Mouse (Mus musculus) cerebellum, adult 9-10 months (tissue): Measurements from ENCODE around the gene Chchd3.

Source experiments
- DNase-seq: peaks from one replicate; pipeline ENCODE4 v3.0.0; 2022

Gene Chchd3

DNA sequence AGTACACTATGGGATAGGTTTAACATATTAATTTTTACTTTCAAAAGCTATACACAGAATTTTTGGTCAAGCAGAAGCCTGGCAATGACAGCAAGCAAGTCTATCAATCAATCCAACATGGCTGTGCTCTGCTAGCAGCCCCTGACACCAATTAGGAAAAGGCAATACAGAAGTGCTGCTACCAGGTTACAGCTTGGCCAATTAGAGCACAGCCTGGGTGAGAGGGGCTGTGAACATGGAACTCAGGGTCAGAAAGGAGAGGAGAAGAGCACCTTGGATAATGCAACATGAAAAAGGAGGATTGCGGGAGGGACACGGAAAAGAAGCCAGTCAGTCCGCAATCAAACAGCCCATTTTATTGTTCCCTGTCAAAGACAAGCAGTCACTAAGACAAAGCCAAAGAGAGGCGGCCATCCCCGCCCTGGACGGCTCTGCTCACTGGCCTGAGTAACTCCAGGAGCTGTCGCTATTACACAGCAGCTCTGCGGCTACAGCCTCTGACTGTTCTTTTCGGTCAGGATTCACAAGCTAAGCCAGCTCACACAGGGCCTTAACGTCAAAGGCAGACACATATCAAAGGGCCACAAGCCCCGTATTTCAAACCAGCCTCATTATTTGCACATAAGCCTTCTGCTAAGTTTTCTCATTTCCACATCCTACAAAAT is 128.8 kb downstream of the Chchd3 start:
- DNase-seq, result no peak

DNA sequence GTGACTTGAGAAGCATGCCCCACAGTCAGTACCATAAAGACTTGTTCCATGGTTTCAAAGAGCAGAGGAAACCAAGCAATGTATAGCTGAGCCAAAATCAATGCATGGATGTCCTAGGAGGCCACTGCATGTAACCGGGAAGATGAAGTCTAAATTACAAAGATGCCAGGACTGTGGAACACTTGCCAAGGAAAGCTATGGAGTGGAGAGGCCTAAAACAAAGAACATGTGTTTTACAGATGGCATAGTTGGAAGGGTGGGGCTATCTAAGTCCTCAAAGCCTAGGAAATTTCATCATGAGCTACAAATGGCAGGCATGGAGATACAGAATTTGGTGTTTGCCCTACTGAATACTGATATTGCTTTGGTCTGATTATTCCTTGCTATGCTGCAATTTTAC is 137.7 kb downstream of the Chchd3 start:
- no peak for DNase-seq

DNA sequence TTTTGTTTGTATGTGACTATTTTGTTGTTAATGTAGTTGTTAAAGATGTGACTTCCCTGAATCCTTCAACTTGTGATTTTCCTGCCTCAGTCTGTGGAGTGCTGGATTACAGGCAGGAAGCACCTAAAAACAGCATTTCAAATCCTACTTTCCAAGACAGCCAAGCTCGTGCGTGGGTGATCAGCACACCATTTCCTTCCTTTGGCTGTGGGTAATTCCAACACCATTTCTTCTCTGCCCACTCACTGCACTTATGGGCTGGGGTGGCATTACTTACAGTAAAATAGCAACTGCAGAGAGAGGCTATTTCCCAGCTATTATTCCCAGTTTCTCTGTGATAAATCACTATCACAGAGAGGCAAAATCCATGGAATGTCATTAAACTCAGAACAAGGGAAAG is 140.0 kb downstream of the Chchd3 start:
- no peak for DNase-seq

DNA sequence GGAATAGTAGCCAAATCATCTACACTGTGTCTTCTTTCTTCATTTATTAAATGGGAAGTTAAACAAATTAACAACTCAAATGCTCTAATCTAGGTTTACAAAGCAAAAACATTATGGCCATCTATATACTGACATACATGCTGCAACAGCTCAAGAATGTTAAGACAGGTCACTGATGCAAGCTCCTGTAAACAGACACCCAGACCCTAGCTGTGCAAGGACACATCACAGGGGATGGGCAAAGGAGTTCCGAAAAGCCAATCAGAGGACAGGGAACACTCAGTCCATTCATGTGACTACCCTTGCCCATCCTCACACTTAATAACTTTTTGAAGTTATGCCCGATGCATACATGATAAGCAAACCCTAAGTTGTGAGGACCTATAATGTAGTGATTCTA is 149.4 kb downstream of the Chchd3 start:
- no peak for DNase-seq

DNA sequence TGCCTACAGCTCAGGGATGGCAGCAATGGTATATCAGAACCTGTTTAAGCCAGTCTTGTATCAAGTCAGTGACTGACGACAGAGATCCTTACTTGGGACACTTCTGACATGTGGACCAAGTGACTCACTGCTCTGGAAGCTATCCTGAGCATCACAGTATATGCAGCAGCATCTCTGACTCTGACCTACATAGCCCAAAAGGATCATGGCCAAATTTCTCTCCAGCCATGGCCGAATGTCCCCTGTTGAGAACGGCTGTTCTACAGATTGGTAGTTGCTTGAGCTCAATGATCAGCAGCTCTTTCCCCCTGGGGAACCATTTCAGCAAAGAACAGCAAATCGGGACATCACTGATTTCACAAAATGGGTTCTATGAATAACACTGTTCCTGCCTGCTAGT is 161.0 kb downstream of the Chchd3 start:
- DNase-seq, result peak; percentile 81

DNA sequence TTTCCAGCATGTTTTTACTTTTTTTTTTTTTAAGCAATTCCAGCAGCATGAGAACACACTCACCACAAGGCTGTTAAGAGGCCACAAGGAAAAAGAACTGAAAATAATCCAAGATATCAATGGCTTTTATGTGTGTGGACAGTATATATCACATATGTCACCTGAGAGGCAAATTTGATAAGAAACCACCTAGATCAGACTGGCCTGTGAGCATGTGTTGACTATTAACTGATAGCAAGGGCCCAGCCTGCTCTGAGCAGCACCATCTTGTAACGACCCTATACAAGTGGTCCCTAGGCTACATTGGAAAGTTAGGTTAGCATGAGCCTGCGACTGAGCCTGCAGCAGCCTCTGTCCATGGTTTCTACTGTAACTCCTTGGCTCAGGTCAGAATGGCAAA is 166.0 kb downstream of the Chchd3 start:
- no peak for DNase-seq

DNA sequence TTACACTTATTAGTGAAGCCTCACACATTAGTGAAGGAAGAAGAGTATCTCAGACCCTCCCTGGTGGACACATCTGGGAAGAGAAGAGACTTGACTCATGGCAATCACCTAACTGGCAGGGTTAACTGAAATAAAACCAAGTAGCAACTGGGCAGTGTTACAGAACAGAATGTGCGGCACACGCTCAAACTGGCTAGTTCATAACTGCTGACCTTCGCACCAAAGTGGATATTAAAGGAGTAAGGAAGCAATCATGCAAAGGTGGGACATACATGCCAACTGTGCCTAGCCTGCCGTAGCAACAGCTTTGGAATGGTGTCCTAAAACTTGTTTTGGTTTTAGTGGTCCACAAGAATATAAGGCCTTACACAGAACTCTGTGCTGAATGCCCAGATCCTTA is 169.3 kb downstream of the Chchd3 start:
- DNase-seq, result no peak

DNA sequence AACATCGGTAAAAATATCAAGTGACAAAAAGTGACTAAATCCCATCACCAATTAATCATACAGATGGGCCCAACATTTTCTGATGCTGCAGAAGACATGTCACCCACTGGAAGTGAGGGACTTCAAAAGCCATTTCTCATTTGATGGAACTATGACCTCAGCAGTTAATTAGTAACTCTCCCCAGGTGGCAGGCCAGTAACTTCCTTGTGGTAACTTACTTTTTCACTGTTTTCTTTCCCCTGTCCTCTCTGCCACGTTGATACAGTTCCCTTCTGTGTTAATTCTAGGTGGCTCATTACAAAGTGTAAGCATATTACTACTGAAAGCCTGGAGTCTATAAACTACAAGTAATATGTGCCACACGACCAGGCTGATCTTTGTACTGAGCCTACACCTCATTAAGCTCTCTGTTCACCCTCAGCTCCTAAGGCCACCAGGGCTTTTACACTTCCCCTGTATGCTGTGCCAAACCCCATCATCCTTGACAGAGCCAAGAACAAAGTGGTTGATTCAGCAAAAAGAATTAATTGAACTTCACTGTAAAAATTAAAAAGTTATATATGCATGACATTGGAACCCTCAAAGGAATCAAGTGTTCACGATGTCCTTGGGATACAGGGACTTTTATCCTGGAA is 171.0 kb downstream of the Chchd3 start:
- DNase-seq, result no peak

DNA sequence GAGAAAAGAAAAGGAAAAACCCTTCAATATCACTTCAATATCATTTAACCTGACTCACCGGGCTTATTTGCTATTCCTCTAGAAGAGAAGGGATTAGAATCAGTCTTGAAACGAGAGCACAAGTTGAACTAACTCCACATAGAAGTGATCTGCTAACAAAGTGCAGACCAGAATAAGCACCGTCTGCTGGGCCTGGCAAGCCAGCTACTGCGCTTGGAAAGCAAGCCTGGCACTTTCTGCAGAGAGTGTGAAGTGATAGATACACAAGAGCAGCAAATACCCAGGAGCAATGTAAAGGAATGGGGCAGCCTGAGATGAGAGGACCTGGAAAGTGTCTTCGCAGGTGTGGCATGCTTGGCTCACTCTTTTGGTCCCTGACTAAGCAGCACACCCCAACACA is 181.5 kb downstream of the Chchd3 start:
- DNase-seq, result no peak

DNA sequence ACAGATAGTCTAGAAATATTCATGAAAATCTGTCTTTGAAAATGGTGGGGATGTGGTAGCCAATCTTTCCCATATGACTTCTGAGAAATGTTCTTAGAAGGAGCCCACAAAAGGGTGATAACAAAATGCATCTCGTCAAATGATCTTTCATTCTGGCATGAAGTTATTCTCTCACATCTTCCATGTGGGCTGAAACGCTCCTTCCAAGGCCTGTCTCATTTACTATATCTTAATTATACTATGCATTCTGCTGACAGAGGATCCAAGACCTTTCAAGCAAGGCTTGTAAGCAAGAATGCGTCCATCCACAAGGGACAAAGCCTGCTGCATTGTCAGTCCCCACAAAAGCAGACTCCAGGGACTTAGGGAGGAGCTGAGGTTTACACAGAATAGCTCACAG is 185.9 kb downstream of the Chchd3 start:
- no peak for DNase-seq

DNA sequence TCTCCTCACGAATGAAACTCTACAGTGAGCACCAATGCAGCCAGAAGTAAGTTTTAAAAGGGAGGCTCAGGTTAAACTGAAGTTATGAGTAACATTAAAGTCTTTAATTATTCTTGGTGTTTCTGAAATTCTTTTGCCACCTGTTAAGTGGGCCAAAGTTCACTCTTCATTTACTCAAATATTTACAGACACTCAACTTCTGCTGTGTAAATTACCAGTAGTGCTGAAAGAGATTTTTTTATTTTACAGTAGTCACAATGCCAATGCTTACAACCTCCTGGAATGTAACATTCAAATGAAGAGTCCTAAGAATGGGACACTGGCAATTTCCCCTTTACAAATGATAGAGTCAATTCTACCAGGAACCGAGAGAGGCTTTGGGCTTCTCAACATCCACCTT is 187.3 kb downstream of the Chchd3 start:
- DNase-seq, result no peak

DNA sequence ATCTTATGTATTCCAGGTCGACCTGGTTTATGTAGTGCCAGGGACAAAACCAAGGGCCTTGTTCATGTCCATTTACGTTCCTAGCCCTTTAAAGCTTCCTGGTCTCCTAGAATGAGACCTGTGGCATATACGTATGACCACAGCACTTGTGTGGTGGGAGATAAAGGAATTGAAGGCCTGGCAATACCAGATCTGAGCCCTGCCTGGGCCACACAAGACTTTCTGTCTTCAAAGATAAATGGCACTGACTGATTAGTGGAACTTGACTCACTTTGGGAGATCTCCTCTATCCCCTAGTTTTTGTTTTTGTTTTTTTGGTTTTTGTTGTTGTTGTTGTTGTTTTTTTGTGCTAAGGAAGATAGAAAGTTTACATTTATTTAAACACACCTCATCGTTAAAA is 209.1 kb downstream of the Chchd3 start:
- no peak for DNase-seq

DNA sequence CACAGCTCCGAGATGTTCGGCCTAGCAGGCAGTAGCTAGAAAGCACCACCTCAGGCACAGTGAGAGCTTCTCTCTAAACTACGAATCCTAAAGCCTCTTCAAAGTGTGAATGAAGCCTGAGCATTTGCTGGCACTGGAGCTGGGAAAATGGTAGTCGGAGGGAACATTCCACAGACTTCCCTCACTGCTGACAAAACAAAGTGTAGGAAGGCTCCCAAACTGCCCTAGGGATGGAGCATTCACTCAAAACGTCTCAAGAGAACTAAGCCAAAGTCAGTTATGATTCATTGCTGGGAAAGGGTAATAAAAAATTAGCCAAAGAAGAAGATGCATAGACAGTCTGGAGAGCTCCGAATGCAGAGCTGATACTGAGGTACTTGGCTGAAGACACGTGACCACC is 211.1 kb downstream of the Chchd3 start:
- DNase-seq, result no peak

DNA sequence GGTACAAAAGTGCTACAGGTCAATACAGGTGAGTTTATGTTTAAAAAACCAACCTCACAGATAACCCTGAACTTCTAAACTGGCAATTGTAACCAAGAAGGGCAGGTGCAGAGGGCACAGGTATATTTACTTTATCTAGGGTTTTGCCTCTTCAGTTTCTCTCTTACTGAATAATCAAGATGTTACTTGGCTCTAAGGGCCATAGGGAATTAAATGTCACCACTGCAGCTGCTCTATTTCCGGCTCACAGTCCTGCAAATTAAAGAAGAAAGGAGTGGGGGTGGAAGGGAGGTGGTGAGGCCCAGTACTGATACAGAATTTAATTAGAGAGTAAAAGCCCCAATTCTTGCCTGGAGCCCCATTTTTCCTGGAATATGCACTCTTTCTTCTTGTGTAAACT is 214.6 kb downstream of the Chchd3 start:
- DNase-seq, result no peak

DNA sequence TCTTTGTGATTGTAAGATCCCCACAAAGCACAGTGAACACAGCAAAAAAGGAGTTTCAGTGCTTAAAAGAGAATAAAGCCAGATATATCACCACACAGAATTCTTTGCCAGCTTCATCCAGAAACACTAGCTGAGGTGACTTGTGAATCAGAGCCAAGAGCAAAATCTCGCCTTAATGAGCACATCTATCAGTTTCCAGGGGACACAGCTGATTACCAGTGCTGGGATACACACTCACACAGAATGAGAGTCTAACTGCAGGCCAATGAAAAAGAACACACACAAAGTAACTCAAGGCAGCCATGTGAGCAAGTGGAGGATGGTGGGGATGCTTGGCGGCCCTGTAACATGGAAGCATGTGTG is 222.1 kb downstream of the Chchd3 start:
- no peak for DNase-seq

DNA sequence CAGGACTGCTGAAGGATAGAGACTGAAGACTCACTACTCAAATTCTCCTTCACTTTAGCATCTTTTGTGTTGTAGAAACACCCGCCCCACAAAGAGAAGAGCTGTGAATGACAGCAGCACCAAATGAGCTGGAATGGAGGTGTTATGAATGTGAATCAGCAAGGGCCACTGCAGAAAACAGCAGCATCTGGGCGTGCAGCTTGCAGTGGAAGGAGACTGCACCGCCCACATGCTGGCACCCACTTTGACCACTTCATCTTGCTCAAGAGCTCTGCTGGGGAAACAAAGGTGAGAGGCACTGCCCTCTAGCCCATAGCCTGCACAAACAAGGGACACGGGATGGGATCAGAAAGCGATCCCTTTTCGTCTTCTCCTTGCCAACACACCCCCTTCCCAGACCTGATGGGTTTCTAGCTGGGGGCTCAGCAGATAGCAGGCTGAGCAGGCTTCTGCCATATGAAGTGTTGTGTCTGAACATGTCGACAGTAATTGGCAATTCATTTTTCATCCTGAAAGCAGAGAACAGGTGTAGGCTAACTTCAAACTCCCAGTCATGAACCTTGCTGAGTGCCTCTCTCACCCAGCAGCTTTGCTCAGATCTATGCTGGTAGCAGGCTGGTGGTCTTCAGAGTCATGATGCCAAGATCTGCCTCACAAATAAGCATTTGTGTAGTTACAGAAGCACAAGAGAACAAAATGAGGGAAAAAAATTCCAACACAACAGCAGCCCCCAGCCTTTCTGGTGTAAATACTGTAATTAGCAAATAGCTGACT is 222.7 kb downstream of the Chchd3 start:
- DNase-seq, result no peak

DNA sequence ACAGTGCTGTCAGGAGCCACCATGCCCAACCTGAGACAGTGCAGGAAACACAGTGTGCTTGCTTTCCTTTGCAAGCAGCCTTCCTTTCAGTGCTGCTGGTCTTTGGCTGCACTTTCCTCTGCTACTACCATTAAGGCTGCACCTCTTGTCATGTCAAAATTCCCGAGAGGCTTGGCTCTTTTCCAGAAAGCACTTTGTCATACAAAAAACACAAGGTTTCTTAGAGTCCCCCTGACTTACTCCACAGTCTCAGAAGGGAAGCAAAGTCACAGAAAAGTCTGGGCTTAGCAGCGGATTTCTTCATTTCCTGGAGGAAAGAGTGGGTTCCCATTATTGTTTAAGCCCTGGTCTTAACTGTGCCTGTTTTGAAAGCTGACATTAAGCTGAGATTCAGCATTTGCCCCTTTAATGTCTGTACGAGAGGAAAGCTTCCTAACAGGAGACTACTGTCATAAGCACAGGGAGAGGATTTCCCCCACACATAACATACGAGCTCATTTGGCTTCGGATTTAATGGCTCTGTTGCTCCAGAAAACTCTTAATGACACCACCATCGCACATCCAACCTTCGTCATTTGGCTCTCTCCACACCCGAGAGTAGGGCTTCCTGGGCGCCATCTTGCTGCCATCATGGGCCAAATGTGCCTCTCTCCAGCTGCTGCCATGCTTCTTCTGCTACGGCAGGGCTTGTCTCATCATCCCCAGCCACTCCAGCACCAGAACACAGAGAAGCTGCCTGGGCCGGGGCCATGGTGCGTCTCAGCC is 236.0 kb downstream of the Chchd3 start:
- no peak for DNase-seq

DNA sequence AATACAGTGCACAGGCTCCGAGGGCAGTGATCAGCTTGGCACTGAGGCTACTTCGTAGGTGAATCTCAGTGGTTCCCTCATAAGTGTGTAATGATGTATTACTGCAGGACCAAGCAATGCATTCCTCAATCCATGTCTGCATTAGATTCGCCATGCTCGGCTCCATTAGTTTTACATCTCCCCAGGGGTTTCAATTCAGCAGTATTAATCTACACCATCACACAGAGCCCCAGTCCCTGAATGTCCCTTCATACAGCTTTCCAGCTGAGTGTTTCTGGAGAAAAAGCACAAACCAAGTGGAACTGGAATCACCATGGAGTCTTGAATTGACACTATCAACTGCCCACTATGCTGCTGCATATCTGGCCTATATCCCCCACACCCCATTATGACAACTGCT is 241.1 kb downstream of the Chchd3 start:
- no peak for DNase-seq

DNA sequence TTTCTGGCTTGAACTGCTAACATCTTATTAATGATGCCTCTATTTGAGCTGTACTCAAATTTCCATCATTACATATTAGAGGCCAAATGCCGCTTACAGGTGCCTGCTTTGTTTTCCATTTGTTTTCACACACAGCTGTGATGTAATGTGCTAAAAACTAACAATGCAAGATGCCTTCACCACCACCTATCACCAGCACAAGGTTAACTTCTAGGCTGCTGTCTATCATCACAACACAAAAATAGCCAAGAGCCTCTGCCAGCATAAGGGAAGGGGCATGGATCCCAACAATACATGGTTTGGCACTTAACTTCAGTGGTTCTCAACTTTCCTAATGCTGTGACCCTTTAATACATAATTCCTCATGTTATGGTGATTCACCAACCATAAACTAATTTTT is 251.3 kb downstream of the Chchd3 start:
- no peak for DNase-seq

DNA sequence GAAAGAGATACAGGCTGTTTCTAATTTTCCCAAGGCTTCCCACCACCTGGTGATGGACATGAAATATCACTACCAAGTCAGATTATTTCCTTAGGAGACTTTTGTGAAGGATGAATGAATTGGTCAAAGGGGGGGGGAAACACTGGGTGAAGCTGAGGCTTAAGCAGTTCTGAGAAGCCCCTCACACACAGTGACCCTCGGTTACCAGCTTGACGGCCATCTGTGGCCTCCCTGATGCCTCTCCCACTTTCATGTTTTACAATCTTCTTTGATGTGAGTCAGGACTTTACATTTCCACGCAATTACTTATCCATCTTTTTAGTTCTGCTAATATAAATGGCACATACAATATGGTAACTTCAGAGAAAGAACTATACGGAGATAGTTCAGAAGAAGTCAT is 252.3 kb downstream of the Chchd3 start:
- no peak for DNase-seq

DNA sequence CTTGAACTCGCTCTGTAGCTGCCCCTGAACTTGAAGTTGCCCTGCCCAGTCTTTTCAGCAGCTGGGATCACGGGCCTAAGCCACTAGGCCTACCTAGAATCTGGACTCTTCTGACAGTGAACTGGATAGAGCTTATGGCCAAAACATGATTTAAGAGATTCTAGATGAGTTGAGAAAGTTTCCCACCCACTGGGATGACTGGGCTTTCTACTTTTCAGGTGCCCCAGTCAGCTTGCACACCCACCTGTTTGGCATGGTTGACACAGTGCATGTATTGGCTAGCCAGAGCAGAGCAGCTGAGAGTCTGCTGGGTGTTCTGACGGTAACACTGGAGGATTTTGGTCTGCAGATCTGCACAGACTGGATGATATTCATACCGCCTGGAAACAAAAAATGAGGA is 256.4 kb downstream of the Chchd3 start:
- DNase-seq, result no peak

DNA sequence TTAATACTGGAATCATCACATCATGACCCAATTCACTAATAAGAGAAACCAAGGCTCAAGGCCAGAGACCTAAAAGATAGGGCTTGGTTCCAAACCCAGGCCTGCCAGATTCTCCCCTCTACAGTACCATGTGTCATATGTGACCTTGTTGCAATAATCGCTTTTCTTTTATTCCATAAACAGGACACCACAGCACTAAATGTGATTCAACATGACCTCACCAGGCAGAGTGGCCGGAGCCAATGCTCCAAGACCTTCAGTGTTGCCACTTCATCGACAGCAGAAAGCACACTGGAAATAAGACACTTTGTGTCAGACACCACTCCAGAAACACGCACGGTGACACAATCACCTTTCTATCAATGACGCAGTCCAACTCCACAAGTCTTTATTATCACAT is 258.3 kb downstream of the Chchd3 start:
- peak; percentile 14 for DNase-seq

DNA sequence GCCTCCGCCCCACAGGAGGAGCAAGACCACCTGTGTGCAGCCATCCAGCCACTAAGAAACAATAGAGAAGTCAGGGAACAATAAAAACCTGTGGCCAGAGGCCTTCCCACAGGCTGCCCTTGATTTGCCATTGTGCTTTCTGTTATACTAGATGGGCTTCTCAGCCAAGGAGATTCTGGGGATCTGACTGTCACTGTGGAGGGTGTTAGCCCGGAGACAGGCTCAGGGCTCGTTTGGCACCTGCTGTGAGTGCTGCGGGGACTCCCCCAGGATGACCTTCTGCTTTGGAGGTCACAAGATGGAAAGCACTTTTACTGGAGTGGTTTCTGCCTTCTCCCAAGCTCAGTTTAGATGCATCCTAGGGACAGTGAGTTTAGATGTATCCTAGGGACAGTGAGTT is 262.5 kb downstream of the Chchd3 start:
- no peak for DNase-seq
